Mouse (Mus musculus) 416B (cell line): Measurements from ENCODE around the gene Gna11.

Experiments
- DNase-seq: peaks from one replicate; pipeline ENCODE4 v3.0.0; 2011; ENCODE audit warnings: low read depth

The Gna11 gene

GRCm38 (mm10) chr10:81505016-81505664, 39.9 kb downstream of the Gna11 start:
- DNase-seq, result peak; percentile 64

GRCm38 (mm10) chr10:81502658-81503057, 42.3 kb downstream of the Gna11 start:
- DNase-seq, result peak; percentile 58

- DNase-seq, result no peak
Measured at GRCm38 (mm10) chr10:81501863-81502262, 43.1 kb downstream of the Gna11 start.

- DNase-seq, result no peak
Measured at GRCm38 (mm10) chr10:81500032-81500431, 45.0 kb downstream of the Gna11 start, which contains the start of gene S1pr4. S1pr4 (minus strand) TSS chr10:81500132.

GRCm38 (mm10) chr10:81499250-81499901, 45.6 kb downstream of the Gna11 start:
- peak; percentile 84 for DNase-seq

GRCm38 (mm10) chr10:81498316-81499249, 46.4 kb downstream of the Gna11 start:
- peak; percentile 59 for DNase-seq

- peak; percentile 76 for DNase-seq
Measured at GRCm38 (mm10) chr10:81497401-81498270, 47.4 kb downstream of the Gna11 start.

GRCm38 (mm10) chr10:81496969-81497368, 48.0 kb downstream of the Gna11 start:
- no peak for DNase-seq

GRCm38 (mm10) chr10:81496264-81496901, 48.6 kb downstream of the Gna11 start, which contains the start of gene Ncln:
Ncln (minus strand) TSS chr10:81496392.
- DNase-seq, result peak; percentile 99

- DNase-seq, result no peak
Measured at GRCm38 (mm10) chr10:81495616-81496263, 49.2 kb downstream of the Gna11 start.

GRCm38 (mm10) chr10:81495151-81495550, 49.8 kb downstream of the Gna11 start:
- no peak for DNase-seq

GRCm38 (mm10) chr10:81494260-81495041, 50.5 kb downstream of the Gna11 start:
- peak; percentile 72 for DNase-seq

- DNase-seq, result peak; percentile 65
Measured at GRCm38 (mm10) chr10:81493601-81494220, 51.3 kb downstream of the Gna11 start.

- DNase-seq, result no peak
Measured at GRCm38 (mm10) chr10:81492606-81493240, 52.3 kb downstream of the Gna11 start.

GRCm38 (mm10) chr10:81491018-81491417, 54.0 kb downstream of the Gna11 start:
- no peak for DNase-seq

GRCm38 (mm10) chr10:81489941-81490340, 55.0 kb downstream of the Gna11 start:
- no peak for DNase-seq

- no peak for DNase-seq
Measured at GRCm38 (mm10) chr10:81488081-81488480, 56.9 kb downstream of the Gna11 start.

GRCm38 (mm10) chr10:81486496-81486895, 58.5 kb downstream of the Gna11 start:
- no peak for DNase-seq
